Mouse (Mus musculus): ENCODE data around the gene Cabp4. TPM values are rescaled to one million over a fixed set of nuclear protein-coding genes. Genes with fewer than 3 reads are reported as not detected.
"Not testable (repeated sequence)": the region's sequence is repeated elsewhere in the genome, so short reads cannot be mapped to it uniquely, and the experiment has no call there.

The Cabp4 gene
- polyA plus RNA-seq, 1 experiment: 0.17 TPM

GRCm38 (mm10) chr19:4142416-4143173 is 1.2 kb downstream of the Cabp4 start:
- Histone ChIP-seq H3K4me1 (ENCODE audit: control insufficient read depth, insufficient read depth, low read length) (peaks cover 4% of the 10 kb centered on the region; the same call in 1 of the 2 replicates), H3K4me3 (ENCODE audit: insufficient read depth, low read length) (no peak overlapping the region), H3K27ac (ENCODE audit: insufficient read depth, low read length) (no peak overlapping the region)
- no peak for TF ChIP-seq CTCF (IDR thresholded peaks at IDR 0.05; ENCODE audit: extremely low read depth, insufficient read depth, low read length)
- TF ChIP-seq POLR2A (IDR thresholded peaks at IDR 0.05; ENCODE audit: extremely low read depth, insufficient read depth, low read length): no peak

- no peak overlapping the region for H3K27ac ChIP-seq (ENCODE audit: insufficient read depth, low read length)
- H3K4me3 ChIP-seq (ENCODE audit: insufficient read depth, low read length): no peak overlapping the region
- H3K4me1 ChIP-seq (ENCODE audit: control insufficient read depth, insufficient read depth, low read length): peaks cover 1% of the 10 kb centered on the region; the same call in 1 of the 2 replicates
- TF ChIP-seq POLR2A (IDR thresholded peaks at IDR 0.05; ENCODE audit: extremely low read depth, insufficient read depth, low read length): no peak
- no peak for TF ChIP-seq CTCF (IDR thresholded peaks at IDR 0.05; ENCODE audit: extremely low read depth, insufficient read depth, low read length)
Measured at GRCm38 (mm10) chr19:4140147-4140546, 3.7 kb downstream of the Cabp4 start.

GRCm38 (mm10) chr19:4139446-4139845 is 4.4 kb downstream of the Cabp4 start, which contains the start of gene Gpr152:
Gene Gpr152 (plus strand): TSS chr19:4139787.
- TF ChIP-seq POLR2A (IDR thresholded peaks at IDR 0.05; ENCODE audit: extremely low read depth, insufficient read depth, low read length) (no peak), CTCF (IDR thresholded peaks at IDR 0.05; ENCODE audit: extremely low read depth, insufficient read depth, low read length) (no peak)
- Histone ChIP-seq H3K27ac (ENCODE audit: insufficient read depth, low read length) (no peak within 1 kb of the TSS), H3K4me1 (ENCODE audit: control insufficient read depth, insufficient read depth, low read length) (peaks cover 1% of the 10 kb centered on the region; the same call in 1 of the 2 replicates), H3K4me3 (ENCODE audit: insufficient read depth, low read length) (no peak within 1 kb of the TSS)

DNA sequence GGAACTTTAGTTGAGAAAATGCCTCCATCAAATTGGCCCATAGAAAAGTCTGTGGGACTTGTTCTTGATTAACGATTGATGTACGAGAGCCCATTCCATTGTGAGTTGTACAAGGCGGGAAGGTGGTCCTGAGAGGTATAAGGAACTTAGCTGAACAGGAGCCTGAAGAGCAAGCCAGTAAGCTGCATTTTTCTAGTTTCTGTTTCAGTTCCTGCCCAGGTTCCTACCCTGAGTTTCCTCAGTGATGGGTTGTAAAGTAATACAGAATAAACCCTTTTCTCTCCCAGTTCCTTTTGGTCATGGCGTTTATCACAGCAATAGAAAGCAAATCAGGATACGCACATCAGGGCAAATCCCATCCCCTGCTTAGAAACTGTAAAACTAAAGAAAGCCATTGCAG is 5.9 kb downstream of the Cabp4 start:
- H3K4me3 ChIP-seq (ENCODE audit: insufficient read depth, low read length): no peak overlapping the region
- TF ChIP-seq POLR2A (IDR thresholded peaks at IDR 0.05; ENCODE audit: extremely low read depth, insufficient read depth, low read length): no peak
- TF ChIP-seq CTCF (IDR thresholded peaks at IDR 0.05; ENCODE audit: extremely low read depth, insufficient read depth, low read length): no peak
- H3K4me1 ChIP-seq (ENCODE audit: control insufficient read depth, insufficient read depth, low read length): peaks cover 1% of the 10 kb centered on the region; the same call in 1 of the 2 replicates
- H3K27ac ChIP-seq (ENCODE audit: insufficient read depth, low read length): no peak overlapping the region

- TF ChIP-seq CTCF (IDR thresholded peaks at IDR 0.05; ENCODE audit: extremely low read depth, insufficient read depth, low read length): no peak
- TF ChIP-seq POLR2A (IDR thresholded peaks at IDR 0.05; ENCODE audit: extremely low read depth, insufficient read depth, low read length): no peak
- Histone ChIP-seq H3K4me3 (ENCODE audit: insufficient read depth, low read length) (no peak overlapping the region), H3K27ac (ENCODE audit: insufficient read depth, low read length) (no peak overlapping the region), H3K4me1 (ENCODE audit: control insufficient read depth, insufficient read depth, low read length) (peaks cover 1% of the 10 kb centered on the region; the same call in 1 of the 2 replicates)
Measured at GRCm38 (mm10) chr19:4136463-4136862, 7.4 kb downstream of the Cabp4 start.

DNA sequence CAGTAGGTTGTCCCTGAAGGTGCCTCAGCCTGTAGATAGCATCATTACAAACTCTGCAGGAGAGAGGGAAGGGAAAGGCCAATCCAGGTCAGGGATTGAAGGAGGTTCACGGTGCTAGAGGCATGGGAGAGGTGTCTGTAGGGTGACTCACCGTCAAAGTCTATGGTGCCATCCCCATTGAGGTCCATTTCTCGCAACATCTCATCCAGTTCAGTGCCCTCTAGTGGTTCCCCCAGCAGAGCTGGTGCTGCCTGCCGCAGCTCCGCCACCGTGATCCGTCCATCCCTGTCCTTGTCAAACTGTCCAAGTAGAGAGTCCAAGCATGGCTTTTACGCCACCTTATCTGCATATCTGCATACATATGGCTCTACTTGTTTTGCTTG is 7.9 kb downstream of the Cabp4 start:
- H3K27ac ChIP-seq (ENCODE audit: insufficient read depth, low read length); H3K4me1 ChIP-seq (ENCODE audit: control insufficient read depth, insufficient read depth, low read length); H3K4me3 ChIP-seq (ENCODE audit: insufficient read depth, low read length): not testable (repeated sequence)
- TF ChIP-seq CTCF (IDR thresholded peaks at IDR 0.05; ENCODE audit: extremely low read depth, insufficient read depth, low read length): 0 out of 2 replicates have a peak, but pooled peaks have one; percentile 19

DNA sequence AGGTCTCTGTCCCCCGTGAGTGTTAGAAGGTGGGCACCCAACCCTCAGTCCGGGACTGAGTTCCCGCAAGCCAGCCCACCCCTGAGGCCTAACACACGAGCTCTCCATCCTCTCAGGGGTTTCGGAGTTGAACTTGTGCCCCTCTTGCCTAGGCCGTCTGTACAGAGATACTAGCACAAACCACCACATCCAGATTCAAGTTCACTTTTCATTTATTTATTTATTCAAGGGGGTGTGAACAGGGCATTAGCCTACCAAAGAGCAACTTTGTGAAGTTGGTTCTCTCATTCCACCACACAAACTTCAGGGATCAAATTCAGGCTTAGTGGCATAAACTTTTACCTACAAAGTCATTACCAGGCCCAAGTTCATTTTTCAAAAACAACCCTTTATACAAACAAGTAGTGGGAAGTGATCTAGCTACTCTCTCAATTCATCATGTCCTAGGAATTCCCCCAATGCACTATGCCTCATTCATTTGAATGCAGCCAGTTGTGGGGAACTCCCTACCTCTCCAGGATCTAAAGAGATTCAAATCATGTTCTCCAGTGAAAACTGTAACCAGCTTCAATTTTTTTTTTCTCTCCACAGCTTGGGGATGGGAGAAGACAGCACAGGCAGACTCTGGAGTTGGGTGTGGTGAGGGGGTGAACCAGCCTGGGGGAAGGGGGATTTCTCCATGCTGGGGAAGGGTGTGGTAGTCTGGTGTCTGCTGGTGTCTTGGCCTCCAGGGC is 8.4 kb downstream of the Cabp4 start:
- H3K4me3 ChIP-seq (ENCODE audit: insufficient read depth, low read length); H3K27ac ChIP-seq (ENCODE audit: insufficient read depth, low read length); H3K4me1 ChIP-seq (ENCODE audit: control insufficient read depth, insufficient read depth, low read length): not testable (repeated sequence)

GRCm38 (mm10) chr19:4134354-4134753 is 9.5 kb downstream of the Cabp4 start:
- TF ChIP-seq CTCF (IDR thresholded peaks at IDR 0.05; ENCODE audit: extremely low read depth, insufficient read depth, low read length) (no peak), POLR2A (IDR thresholded peaks at IDR 0.05; ENCODE audit: extremely low read depth, insufficient read depth, low read length) (no peak)
- H3K4me3 ChIP-seq (ENCODE audit: insufficient read depth, low read length): no peak overlapping the region

DNA sequence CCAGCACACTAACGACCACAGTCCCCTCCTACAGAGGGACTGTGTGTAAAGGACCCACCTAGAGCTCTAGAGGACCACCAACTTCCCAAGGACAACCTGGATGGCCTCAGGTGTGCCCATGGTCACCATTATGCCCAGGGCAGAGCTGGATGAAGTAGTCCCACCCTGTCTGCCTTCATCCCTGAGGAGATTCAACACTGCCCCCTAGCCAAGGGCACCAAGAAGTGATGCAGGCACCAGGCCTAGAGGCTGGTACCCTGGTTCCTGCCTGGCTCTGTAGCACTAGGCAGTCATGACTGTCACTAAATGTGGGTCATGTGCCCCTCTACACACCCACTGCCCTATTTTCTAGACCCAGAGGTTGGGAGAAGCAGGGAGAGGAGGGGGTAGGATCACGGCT is 12.1 kb downstream of the Cabp4 start:
- peak; percentile 24; the same call in 1 of the 2 replicates for TF ChIP-seq CTCF (IDR thresholded peaks at IDR 0.05; ENCODE audit: extremely low read depth, insufficient read depth, low read length)
- no peak for TF ChIP-seq POLR2A (IDR thresholded peaks at IDR 0.05; ENCODE audit: extremely low read depth, insufficient read depth, low read length)
- Histone ChIP-seq H3K4me1 (ENCODE audit: control insufficient read depth, insufficient read depth, low read length) (peaks cover 1% of the 10 kb centered on the region; the same call in 1 of the 2 replicates), H3K27ac (ENCODE audit: insufficient read depth, low read length) (no peak overlapping the region), H3K4me3 (ENCODE audit: insufficient read depth, low read length) (no peak overlapping the region)

More at GRCm38 (mm10) chr19:4134354-4134753, 9.5 kb downstream of the Cabp4 start:
- H3K4me1 ChIP-seq (ENCODE audit: control insufficient read depth, insufficient read depth, low read length): peaks cover 1% of the 10 kb centered on the region; the same call in 1 of the 2 replicates
- H3K27ac ChIP-seq (ENCODE audit: insufficient read depth, low read length): no peak overlapping the region

- Histone ChIP-seq H3K4me3 (ENCODE audit: insufficient read depth, low read length) (no peak overlapping the region), H3K4me1 (ENCODE audit: control insufficient read depth, insufficient read depth, low read length) (peaks cover 1% of the 10 kb centered on the region; the same call in 1 of the 2 replicates), H3K27ac (ENCODE audit: insufficient read depth, low read length) (no peak overlapping the region)
- no peak for TF ChIP-seq CTCF (IDR thresholded peaks at IDR 0.05; ENCODE audit: extremely low read depth, insufficient read depth, low read length)
- TF ChIP-seq POLR2A (IDR thresholded peaks at IDR 0.05; ENCODE audit: extremely low read depth, insufficient read depth, low read length): no peak
Measured at GRCm38 (mm10) chr19:4131075-4131474, 12.8 kb downstream of the Cabp4 start.

All from cortical plate, adult 2 months (tissue).